Mouse (Mus musculus) heart, postnatal 0 days (tissue): ENCODE data around the gene Fbln5.

Experiments used
- CTCF ChIP-seq: IDR thresholded peaks from 2 replicates; pipeline ENCODE4 v1.5.1; 2016; ENCODE audit warnings: antibody characterized with exemption, control low read depth, low read depth
- EP300 ChIP-seq: IDR thresholded peaks from 2 replicates; pipeline ENCODE4 v1.6.1; 2016; ENCODE audit warnings: antibody characterized with exemption, low read depth

- TF ChIP-seq CTCF: no peak
- no peak for TF ChIP-seq EP300
Observed at GRCm38 (mm10) chr12:101742375-101742774, 76.5 kb downstream of the Fbln5 start.
